Mouse (Mus musculus) left cerebral cortex, postnatal 10 days (tissue): Measurements from ENCODE around the gene Kiss1r. TPM values are rescaled to one million over a fixed set of nuclear protein-coding genes. Genes with fewer than 3 reads are reported as not detected.

ENCODE experiments used
- DNase-seq, 2 experiments: peaks; one replicate each; pipeline ENCODE4 v3.0.0; 2021 to 2022; ENCODE audit warnings: low spot score in 2 of 2, mixed read lengths in 1 of 2; ENCODE audit errors: extremely low spot score in 1 of 2
- intact Hi-C: fragments of 180-260 bp; cut with DNase I; formaldehyde crosslinking; loops from one replicate; pipeline ENCODE4 v1.15.1; 2025
- total RNA-seq, 2 experiments: library from RNA; stranded (reverse); gene quantifications; 2 replicates each; pipeline ENCODE4 v1.2.3; 2021

Kiss1r gene
- total RNA-seq, 2 experiments from 2014 or later: 6.8 to 8.4 TPM

GRCm38 (mm10) chr10:79932736-79933135 lies 16.0 kb downstream of the Kiss1r start:
- DNase-seq: peak; percentile 58 to 93
- intact Hi-C loops: no loop called here

- intact Hi-C loops: no loop called here
- peak in 1 of 2 experiments; percentile 64 for DNase-seq
These were observed 16.4 kb downstream of the Kiss1r start for GRCm38 (mm10) chr10:79933145-79933679.

GRCm38 (mm10) chr10:79933861-79934260 lies 17.1 kb downstream of the Kiss1r start:
- DNase-seq: no peak
- intact Hi-C loops: loop anchor here (2.0 kb wide), 1 partner anchor 17 kb away; no protein-coding TSS in a partner anchor

- intact Hi-C loops: loop anchor here (2.0 kb wide), 1 partner anchor 17 kb away; no protein-coding TSS in a partner anchor
- peak; percentile 76 to 94 for DNase-seq
These were observed 17.5 kb downstream of the Kiss1r start for GRCm38 (mm10) chr10:79934272-79934721.

GRCm38 (mm10) chr10:79934794-79935569 lies 18.2 kb downstream of the Kiss1r start:
- no peak for DNase-seq
- intact Hi-C loops: loop anchor here (2.0 kb wide), 1 partner anchor 16 kb away; no protein-coding TSS in a partner anchor

GRCm38 (mm10) chr10:79936284-79936910 lies 19.6 kb downstream of the Kiss1r start:
- intact Hi-C loops: no loop called here
- no peak for DNase-seq

GRCm38 (mm10) chr10:79936911-79937441 lies 20.2 kb downstream of the Kiss1r start:
- intact Hi-C loops: no loop called here
- DNase-seq: peak in 1 of 2 experiments; percentile 78

- intact Hi-C loops: no loop called here
- no peak for DNase-seq
These were observed 21.2 kb downstream of the Kiss1r start for GRCm38 (mm10) chr10:79937775-79938526.

- peak in 1 of 2 experiments; percentile 68 for DNase-seq
- intact Hi-C loops: no loop called here
These were observed 24.0 kb downstream of the Kiss1r start for GRCm38 (mm10) chr10:79940749-79941148.

- DNase-seq: no peak
- intact Hi-C loops: no loop called here
These were observed 26.2 kb downstream of the Kiss1r start for GRCm38 (mm10) chr10:79942988-79943387.

GRCm38 (mm10) chr10:79943471-79943901 lies 26.7 kb downstream of the Kiss1r start:
- no peak for DNase-seq
- intact Hi-C loops: no loop called here

GRCm38 (mm10) chr10:79945507-79946234 lies 28.9 kb downstream of the Kiss1r start:
- no peak for DNase-seq
- intact Hi-C loops: no loop called here

- intact Hi-C loops: no loop called here
- DNase-seq: no peak
These were observed 30.1 kb downstream of the Kiss1r start for GRCm38 (mm10) chr10:79946752-79947322.

- no peak for DNase-seq
- intact Hi-C loops: no loop called here
These were observed 30.7 kb downstream of the Kiss1r start for GRCm38 (mm10) chr10:79947502-79947901.

- intact Hi-C loops: loop anchor here (2.0 to 10.0 kb wide), 2 partner anchors 15 to 115 kb away; no protein-coding TSS in a partner anchor
These were observed 33.1 kb downstream of the Kiss1r start for GRCm38 (mm10) chr10:79949873-79950272.

GRCm38 (mm10) chr10:79950661-79951060 lies 33.9 kb downstream of the Kiss1r start:
- DNase-seq: no peak
- intact Hi-C loops: loop anchor here (2.0 to 10.0 kb wide), 2 partner anchors 16 to 116 kb away; no protein-coding TSS in a partner anchor

More at GRCm38 (mm10) chr10:79949873-79950272, 33.1 kb downstream of the Kiss1r start:
- no peak for DNase-seq

- intact Hi-C loops: loop anchor here (10.0 kb wide), 1 partner anchor 119 kb away; no protein-coding TSS in a partner anchor
- DNase-seq: no peak
These were observed 37.2 kb downstream of the Kiss1r start for GRCm38 (mm10) chr10:79953946-79954345.
